Mouse (Mus musculus) embryo, embryonic 9.5 days (tissue): ENCODE data around the gene Ren1.
"Not testable (repeated sequence)": the region's sequence is repeated elsewhere in the genome, so short reads cannot be mapped to it uniquely, and the experiment has no call there.

Experiments
- DNase-seq: peaks from one replicate; pipeline ENCODE4 v3.0.0-alpha.2; 2017; ENCODE audit errors: extremely low spot score

Gene Ren1

DNA sequence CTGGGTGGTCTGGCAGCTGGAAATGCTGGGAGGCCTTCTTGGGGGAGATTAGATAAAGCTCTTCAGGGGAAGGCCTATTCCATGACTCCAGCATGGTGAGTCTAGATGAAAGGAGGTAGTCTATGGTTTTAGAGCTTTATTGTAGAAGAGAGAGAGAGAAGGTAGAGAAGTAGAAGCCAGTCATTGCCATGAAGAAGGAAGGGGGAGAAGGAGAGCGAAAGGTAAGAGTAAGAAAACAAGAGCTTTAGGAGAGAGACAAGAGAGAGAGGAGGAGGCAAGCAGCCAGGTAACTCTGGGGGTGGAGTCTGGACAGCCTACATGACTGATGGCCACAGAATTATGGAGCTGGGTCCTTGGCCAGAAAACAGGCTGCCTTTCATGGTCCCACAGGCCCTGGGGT is at the start of gene Ren1:
Ren1 (plus strand) TSS at position 301 of the 400 bp plus-strand sequence.
- no peak for DNase-seq

DNA sequence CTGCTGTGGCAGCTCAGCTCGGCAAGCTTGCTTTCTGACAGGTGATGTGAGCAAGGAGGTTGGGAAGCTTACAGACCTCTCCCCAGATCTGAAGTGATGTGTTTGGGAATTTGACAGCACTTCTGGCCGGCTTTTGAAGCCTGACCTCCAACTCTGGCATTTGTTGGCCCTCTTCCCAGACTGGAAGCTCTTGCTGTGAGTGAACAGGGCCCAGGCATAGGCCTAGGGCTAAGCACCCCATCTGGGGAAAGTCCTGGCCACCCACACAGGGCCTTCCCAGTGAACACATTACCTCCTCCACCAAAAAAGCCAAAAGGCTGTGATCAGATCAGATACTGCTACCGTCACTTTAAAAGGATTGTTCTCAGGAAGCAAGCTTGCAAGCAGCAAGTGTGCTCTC is 47.8 kb upstream of the Ren1 start:
- DNase-seq: no peak

- DNase-seq: peak; percentile 76
These were observed 43.5 kb upstream of the Ren1 start for GRCm38 (mm10) chr1:133306842-133307241.

- peak; percentile 55 for DNase-seq
These were observed 43.0 kb upstream of the Ren1 start for GRCm38 (mm10) chr1:133307318-133307717.

DNA sequence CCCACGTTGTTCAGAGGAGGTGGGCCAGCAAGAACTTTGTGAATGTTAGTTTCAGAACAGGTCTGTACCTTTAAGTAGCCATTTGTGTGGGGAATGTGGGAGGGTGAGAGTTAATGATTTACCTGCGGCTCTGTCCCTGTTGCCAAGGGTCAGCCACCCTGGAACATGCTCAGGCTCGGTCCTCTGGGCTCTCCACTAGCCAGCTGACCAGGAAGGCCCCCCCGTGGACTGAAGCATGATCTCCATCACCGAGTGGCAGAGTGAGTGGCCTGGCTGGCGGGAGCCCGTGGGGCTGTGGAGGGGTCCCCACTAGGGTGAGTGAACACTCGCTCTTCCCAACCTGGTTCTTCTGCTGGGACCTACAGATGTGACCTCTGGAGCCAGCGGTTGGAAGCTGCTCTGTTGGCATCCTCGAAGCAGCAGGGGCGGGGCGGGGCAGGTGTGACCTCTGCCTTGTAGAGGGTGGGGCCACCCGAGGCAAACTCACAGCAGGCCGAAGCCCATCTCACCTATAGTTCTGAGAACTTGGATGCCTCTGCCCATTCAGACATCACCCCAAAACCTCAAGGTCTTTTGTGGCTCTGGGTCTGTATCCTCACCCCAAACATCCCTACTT is 40.5 kb upstream of the Ren1 start, which contains the start of gene Golt1a:
Golt1a (plus strand) TSS at position 149 of the 616 bp plus-strand sequence.
- DNase-seq: no peak

DNA sequence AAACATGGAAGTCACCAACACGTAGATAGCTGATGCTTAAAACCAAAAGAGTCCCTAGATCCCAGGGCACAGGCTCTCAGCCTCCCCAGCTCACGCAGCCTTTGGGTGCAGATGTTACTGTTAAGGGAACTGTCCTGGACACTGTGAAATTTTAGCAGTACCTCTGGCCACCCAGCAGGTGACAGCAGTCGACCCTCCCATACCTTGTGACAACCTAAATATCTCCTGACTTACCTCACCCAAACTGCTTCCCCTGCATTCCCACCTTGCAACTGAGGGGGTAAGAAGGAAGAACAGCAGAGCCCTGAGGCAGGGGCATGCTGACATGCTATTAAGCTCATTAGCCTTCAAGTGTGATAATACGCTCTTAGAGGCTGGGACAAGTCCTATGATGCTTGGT is 39.1 kb upstream of the Ren1 start:
- no peak for DNase-seq

DNA sequence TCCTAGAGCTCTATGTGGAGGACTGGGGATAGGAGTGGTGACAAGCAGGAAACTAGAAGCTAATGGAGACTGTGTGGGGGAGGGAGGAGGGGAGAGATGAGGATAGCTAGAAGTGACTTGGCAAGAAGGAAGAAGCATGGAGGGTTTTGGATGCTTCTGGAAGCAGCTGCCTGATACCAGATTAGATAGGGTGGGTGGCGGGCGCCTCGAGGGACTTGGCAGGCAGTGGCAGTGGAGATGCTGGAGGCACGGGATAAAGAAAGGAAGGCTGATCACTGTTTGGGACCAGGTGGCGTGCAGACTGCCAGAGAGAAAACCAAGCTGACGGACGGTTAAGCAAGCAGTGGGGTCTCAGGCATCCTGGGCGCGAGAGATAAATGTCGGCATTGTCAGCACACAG is 38.4 kb upstream of the Ren1 start:
- no peak for DNase-seq

- peak; percentile 63 for DNase-seq
These were observed 35.9 kb upstream of the Ren1 start for GRCm38 (mm10) chr1:133314364-133314763.

GRCm38 (mm10) chr1:133315775-133316174 is 34.5 kb upstream of the Ren1 start:
- DNase-seq: no peak

DNA sequence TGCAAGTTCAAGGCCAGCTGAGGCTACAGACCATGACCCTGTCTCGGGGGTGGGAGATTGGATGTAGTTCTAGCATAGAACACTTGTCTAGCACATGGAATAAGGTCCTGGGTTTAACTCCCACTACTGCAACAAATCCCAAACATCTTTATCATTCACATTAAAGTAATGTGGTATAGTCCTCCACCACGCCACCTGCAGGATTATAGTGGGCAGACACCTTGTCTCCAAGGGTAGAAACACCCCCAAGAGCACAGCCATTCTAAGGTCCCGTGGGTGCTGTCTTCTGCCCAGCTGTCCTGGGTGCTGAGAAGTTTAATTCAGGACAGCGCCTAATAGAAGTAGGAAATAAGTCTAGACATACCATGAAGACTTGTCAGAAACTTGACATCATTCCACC is 33.7 kb upstream of the Ren1 start:
- DNase-seq: no peak

DNA sequence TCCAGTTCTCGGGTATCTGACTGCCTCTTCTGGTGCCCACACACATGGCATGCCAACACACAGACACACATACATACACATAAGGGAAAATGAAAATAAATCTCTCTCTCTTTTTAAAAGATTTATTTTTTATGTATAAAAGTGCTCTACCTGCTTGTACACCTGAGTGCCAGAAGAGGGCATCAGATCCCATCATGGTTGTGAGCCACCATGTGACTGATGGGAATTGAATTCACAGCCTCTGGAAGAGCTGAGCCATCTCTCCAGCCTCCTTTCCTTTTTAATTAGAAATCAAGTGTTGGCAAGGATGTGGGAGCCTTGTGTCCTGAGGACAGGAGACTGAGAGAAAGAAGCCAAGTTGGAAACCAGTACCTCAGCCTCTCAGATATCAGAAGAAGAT is 33.2 kb upstream of the Ren1 start:
- no peak for DNase-seq

DNA sequence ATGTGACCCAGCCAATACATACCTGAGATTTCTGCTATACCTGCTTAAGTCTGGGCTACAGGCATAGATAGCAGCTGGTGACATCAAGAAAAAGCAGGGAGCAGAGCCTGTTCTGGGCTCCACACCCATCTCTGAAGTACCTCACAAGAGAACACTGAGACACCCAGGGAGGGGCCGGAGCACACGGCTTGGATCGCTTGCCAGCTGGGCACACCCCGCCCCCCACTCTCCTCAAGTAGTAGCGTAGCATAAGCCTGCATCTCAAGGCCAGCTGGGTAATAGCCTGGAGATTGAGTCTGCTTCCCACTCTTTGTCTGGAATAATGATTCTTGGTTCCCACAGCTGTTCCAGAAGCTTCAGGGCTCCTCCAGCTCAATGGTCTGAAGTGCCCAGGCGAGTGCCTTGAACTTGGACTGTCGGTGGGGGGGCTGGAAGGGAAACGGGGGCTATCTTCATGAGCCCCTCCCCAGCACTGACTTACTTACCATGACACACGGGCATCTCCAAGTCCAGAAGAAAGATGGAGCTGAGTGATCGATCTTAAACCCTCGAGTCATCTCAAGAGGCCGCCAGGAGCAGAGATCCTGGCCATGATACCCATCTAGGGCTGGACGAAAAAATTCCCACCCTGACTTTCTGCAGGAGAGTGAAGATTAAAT is 28.9 kb upstream of the Ren1 start, which contains the start of gene Kiss1:
Kiss1 (plus strand) TSS at position 609 of the 659 bp plus-strand sequence.
- no peak for DNase-seq

DNA sequence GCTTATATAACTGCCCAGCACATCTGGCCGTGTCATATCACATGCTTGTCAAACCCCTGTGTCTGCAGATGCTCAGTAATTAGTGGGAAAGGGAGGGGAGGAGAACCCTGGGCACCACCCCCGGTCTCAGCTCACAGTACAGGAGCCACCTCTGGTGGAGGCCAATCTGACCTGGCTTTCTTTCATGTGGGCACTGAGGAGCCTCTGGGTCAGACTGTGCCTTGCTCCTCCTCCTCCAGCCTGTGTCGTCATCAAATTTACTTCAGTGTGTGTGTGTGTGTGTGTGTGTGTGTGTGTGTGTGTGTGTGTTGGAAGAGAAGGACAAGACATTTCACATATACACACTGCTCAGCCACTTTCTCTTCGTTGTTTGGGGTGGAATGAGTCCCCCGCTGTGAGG is 27.0 kb upstream of the Ren1 start:
- no peak for DNase-seq

- DNase-seq: no peak
These were observed 24.4 kb upstream of the Ren1 start for GRCm38 (mm10) chr1:133325951-133326350.

DNA sequence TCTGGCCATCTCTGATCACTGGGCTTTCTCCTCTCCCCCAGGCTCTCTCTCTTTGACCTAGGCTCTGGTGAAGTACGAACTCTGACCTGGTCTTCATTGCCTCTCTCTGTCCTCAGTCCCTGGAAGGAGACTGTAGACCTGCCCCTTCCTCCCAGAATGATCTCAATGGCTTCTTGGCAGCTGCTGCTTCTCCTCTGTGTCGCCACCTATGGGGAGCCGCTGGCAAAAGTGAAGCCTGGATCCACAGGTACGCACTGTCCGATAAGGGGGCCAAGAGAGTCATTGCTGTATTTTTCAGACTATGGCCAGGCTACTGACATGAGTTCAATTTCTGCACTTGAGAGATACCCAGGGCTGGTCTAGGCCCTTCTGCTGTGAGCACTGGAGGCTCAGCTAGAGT is 23.2 kb upstream of the Ren1 start:
- no peak for DNase-seq

DNA sequence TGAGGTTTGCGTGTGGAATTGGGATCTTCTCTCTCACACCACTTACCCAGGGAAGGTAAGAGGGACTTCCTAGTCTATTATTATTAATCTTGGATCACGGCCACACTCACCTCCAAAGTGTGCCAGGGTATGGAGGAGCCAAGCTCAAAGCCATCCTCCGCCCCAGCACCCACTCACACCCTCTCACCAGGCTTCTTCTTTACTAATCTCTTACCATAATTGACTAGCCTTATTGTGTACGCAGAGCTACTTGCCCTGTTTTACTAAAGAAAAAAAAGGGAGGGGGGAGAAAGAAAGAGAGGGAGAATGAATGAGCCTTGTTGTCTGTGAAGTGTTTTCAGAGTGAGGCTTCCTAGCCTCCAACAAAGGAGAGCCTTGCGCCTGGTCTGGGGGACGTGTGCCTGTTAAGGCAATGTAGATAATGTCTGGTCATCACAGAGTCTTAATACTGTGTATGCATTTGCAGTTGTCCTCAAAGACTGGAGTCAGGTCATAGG is 22.0 kb upstream of the Ren1 start:
- no peak for DNase-seq

- DNase-seq: peak; percentile 39
These were observed 21.2 kb upstream of the Ren1 start for GRCm38 (mm10) chr1:133328896-133329637.

DNA sequence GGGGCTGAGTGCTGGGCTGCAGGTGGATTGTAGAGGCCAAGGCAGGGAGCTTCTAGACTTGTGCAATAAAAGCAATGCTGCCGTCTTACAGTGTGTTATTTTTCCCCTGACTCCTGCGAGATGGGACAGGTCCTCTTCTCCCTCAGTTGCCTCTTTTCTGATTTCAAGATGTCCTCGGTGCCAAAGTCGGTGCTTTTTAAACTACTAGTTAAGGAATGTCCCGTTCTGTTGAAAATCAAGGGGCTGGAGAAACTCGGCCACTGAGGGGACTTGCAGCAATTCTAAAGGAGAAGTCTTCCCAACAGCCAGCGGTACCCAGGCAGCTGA is 20.7 kb upstream of the Ren1 start:
- DNase-seq: no peak

- no peak for DNase-seq
These were observed 19.2 kb upstream of the Ren1 start for GRCm38 (mm10) chr1:133331142-133331541.

DNA sequence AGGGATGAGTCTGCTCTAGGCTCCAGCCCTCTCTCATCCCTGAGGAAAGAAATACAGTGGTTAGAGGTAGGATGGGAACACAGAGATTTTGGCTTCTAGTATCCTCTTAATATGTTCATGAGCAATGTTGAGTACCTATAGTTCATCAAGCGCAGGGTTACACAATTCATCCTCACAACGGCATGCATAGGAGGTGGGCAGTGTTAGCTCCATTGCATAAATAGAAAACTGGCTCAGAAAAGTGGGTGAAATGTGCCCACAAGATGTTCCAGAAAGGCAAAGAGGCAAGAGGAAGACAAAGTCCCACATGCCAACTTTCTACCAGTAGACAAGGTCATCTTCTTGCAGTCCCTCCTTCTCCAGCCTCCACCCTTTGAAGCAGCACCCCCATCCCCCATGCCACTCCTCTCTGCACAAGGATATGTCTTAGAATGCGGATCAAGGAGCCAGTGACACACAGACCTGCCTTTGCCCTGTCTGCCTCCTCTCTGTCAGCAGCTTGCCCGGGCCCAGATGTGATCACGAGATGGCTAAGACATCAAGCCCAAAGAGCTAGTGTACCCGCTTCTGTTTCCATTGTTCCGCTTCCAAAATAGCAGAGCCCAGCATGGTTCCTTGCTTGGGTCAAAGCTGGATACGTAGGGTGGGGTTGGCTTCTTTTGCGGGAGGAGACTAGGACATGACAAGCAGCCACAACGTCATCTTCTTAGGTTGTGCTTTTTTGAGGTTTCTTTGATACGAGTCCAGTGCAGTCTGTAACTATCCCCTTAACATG is 17.5 kb upstream of the Ren1 start:
- DNase-seq: no peak

- DNase-seq: no peak
These were observed 16.4 kb upstream of the Ren1 start for GRCm38 (mm10) chr1:133333937-133334336.

DNA sequence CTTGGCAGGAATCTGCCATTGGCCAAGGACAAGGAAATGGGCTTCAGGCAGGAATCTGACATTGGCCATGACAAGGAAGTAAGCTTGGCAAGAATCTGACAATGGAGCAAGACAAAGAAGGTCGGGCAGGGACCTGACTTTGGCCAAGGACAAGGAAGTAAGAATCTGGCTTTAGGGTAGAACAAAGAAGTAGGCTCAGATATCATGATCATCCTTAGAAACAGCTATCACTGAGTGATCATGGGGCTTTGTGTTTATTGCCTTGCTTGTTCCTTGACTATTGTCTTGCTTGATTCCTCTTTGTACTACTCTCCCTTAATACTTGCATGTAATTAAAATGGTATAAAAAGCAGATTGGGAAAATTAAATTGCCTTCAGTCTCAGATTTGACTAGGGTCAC is 9.9 kb upstream of the Ren1 start:
- not testable (repeated sequence) for DNase-seq
